Mouse (Mus musculus) CH12.LX (cell line): ENCODE data around the gene Casq2. TPM values are rescaled to one million over a fixed set of nuclear protein-coding genes. Genes with fewer than 3 reads are reported as not detected.

Experiments used
- DNase-seq: peaks from one replicate; pipeline ENCODE4 v3.0.0-alpha.2; 2013; ENCODE audit errors: extremely low read depth
- H3K27ac ChIP-seq: 2 replicates; pipeline ENCODE4 v1.5.1; 2012; ENCODE audit warnings: low read depth, mild to moderate bottlenecking, control low read depth, moderate library complexity; ENCODE audit not compliant: insufficient read depth
- H3K27me3 ChIP-seq: replicated peaks from 2 replicates; pipeline ENCODE3; 2012; ENCODE audit warnings: inconsistent platforms
- H3K36me3 ChIP-seq, 2 experiments: replicated peaks in 1 of 2; 2 replicates each; pipeline versions ENCODE3 to v1.6.1; 2012; ENCODE audit warnings: inconsistent platforms in 1 of 2, low read length in 1 of 2, mild to moderate bottlenecking in 1 of 2, mixed read lengths in 1 of 2, moderate library complexity in 1 of 2; ENCODE audit not compliant: control insufficient read depth in 1 of 2, insufficient read depth in 1 of 2
- H3K4me1 ChIP-seq, 2 experiments: 2 replicates each; pipeline ENCODE4 v1.6.1; 2012; ENCODE audit warnings: inconsistent platforms in 1 of 2, moderate library complexity in 1 of 2; ENCODE audit not compliant: insufficient read depth in 2 of 2, control insufficient read depth in 1 of 2
- H3K4me2 ChIP-seq: 2 replicates; pipeline ENCODE4 v1.6.1; 2012; ENCODE audit warnings: low read depth, mild to moderate bottlenecking, control low read depth; ENCODE audit not compliant: poor library complexity, insufficient read depth, severe bottlenecking
- H3K4me3 ChIP-seq, 3 experiments: fragments of 150-350 bp in 1 of 3; sonication (generic) in 1 of 3; replicated peaks in 1 of 3; 2 replicates each; pipeline versions ENCODE3 to v1.5.1; 2011 to 2012; ENCODE audit warnings: low read depth in 2 of 3, low read length in 2 of 3, mild to moderate bottlenecking in 2 of 3, moderate library complexity in 2 of 3, control low read depth in 1 of 3, improper control_type of control experiment in 1 of 3, inconsistent platforms in 1 of 3, mixed read lengths in 1 of 3; ENCODE audit not compliant: poor library complexity in 1 of 3
- H3K79me2 ChIP-seq: replicated peaks from 2 replicates; pipeline ENCODE4 v1.6.1; 2012; ENCODE audit warnings: mild to moderate bottlenecking, moderate library complexity; ENCODE audit not compliant: control insufficient read depth, poor library complexity, insufficient read depth, severe bottlenecking; ENCODE audit errors: extremely low read depth
- H3K9ac ChIP-seq: 2 replicates; pipeline ENCODE4 v1.6.1; 2012; ENCODE audit warnings: low read depth, mild to moderate bottlenecking, control low read depth, moderate library complexity; ENCODE audit not compliant: insufficient read depth
- H3K9me3 ChIP-seq: replicated peaks from 2 replicates; pipeline ENCODE3; 2012; ENCODE audit warnings: low read length, inconsistent platforms, mixed read lengths
- CHD1 ChIP-seq: IDR thresholded peaks from 2 replicates; pipeline ENCODE4 v1.6.1; 2012; ENCODE audit warnings: low read depth, low read length, improper control_type of control experiment, inconsistent platforms
- EP300 ChIP-seq: IDR thresholded peaks from 2 replicates; pipeline ENCODE4 v1.6.1; 2011; ENCODE audit warnings: low read length, improper control_type of control experiment
- HCFC1 ChIP-seq: IDR thresholded peaks from 2 replicates; pipeline ENCODE4 v1.6.1; 2012; ENCODE audit warnings: low read depth, mild to moderate bottlenecking, inconsistent platforms, low read length, improper control_type of control experiment
- JUN ChIP-seq: IDR thresholded peaks from 2 replicates; pipeline ENCODE4 v1.6.1; 2011; ENCODE audit warnings: low read depth, mild to moderate bottlenecking, low read length, improper control_type of control experiment, moderate library complexity; ENCODE audit not compliant: insufficient read depth
- KAT2A ChIP-seq: IDR thresholded peaks from 2 replicates; pipeline ENCODE4 v1.6.1; 2012; ENCODE audit warnings: low read length, improper control_type of control experiment, inconsistent platforms; ENCODE audit not compliant: insufficient replicate concordance
- MAFK ChIP-seq: IDR thresholded peaks from 2 replicates; pipeline ENCODE4 v1.6.1; 2011; ENCODE audit warnings: low read length, improper control_type of control experiment; ENCODE audit not compliant: insufficient replicate concordance
- MAZ ChIP-seq: IDR thresholded peaks from 2 replicates; pipeline ENCODE4 v1.6.1; 2012; ENCODE audit warnings: low read depth, mild to moderate bottlenecking, inconsistent platforms, low read length, improper control_type of control experiment, moderate library complexity
- MYC ChIP-seq: IDR thresholded peaks from 2 replicates; pipeline ENCODE4 v1.6.1; 2011; ENCODE audit warnings: low read depth, mild to moderate bottlenecking, improper control_type of control experiment, low read length
- PAX5 ChIP-seq: IDR thresholded peaks from 2 replicates; pipeline ENCODE4 v1.6.1; 2012; ENCODE audit warnings: low read length, inconsistent platforms, mixed read lengths
- POLR2AphosphoS2 ChIP-seq: IDR thresholded peaks from 2 replicates; pipeline ENCODE4 v1.6.1; 2011; ENCODE audit warnings: low read depth, low read length, improper control_type of control experiment
- SMC3 ChIP-seq: IDR thresholded peaks from 2 replicates; pipeline ENCODE4 v1.6.1; 2011; ENCODE audit warnings: low read depth, low read length, improper control_type of control experiment
- USF2 ChIP-seq: conservative IDR thresholded peaks from 2 replicates; pipeline ENCODE4 v1.6.1; 2011; ENCODE audit warnings: low read depth, low read length, improper control_type of control experiment
- ZC3H11A ChIP-seq: IDR thresholded peaks from 2 replicates; pipeline ENCODE4 v1.6.1; 2012; ENCODE audit warnings: low read depth, mild to moderate bottlenecking, inconsistent platforms, low read length, improper control_type of control experiment
- ZMIZ1 ChIP-seq: IDR thresholded peaks from 2 replicates; pipeline ENCODE4 v1.6.1; 2012; ENCODE audit warnings: low read depth, mild to moderate bottlenecking, inconsistent platforms, low read length, improper control_type of control experiment
- dilution Hi-C: fragments of 300-500 bp; cut with MboI; formaldehyde crosslinking; loops from 2 replicates; pipeline ENCODE4 v1.14.3; 2020; ENCODE audit warnings: low sequenced_read_pairs; ENCODE audit not compliant: extremely low pct_unique_long_range_greater_than_20kb, extremely low pct_ligation_motif_present
- in situ Hi-C: fragments of 300-500 bp; cut with MboI; formaldehyde crosslinking; loops from 3 replicates; pipeline ENCODE4 v1.14.3; 2019; ENCODE audit warnings: low sequenced_read_pairs, low pct_ligation_motif_present, low pct_unique_long_range_greater_than_20kb, mixed read lengths
- polyA plus RNA-seq: library from polyadenylated mRNA; unstranded; fragments of >175 nt; gene quantifications from 2 replicates; pipeline ENCODE4 v1.2.1, GENCODE M21; 2012; ENCODE audit warnings: low read depth; ENCODE audit not compliant: insufficient read length
- total RNA-seq, 2 experiments: library from RNA; depleted of rRNA; stranded (reverse); fragments of 300-350 nt in 1 of 2; fragments of >200 nt in 1 of 2; gene quantifications; 2 replicates each; pipeline ENCODE4 v1.2.3; 2012 to 2014

Gene Casq2
- total and polyA plus RNA-seq, 3 experiments, result not detected

GRCm38 (mm10) chr3:102138899-102139298, 52.7 kb downstream of the Casq2 start:
- H3K4me3 ChIP-seq, result no peak overlapping the region
- dilution Hi-C loops, result no loop called here
- H3K27ac ChIP-seq, result no peak overlapping the region
- DNase-seq, result no peak
- in situ Hi-C loops, result no loop called here
- no peak overlapping the region for H3K9ac ChIP-seq
- no peaks in the 10 kb centered on the region for H3K4me1 ChIP-seq
- H3K4me2 ChIP-seq, result no peak overlapping the region
- H3K36me3 ChIP-seq, result no peaks in the 10 kb centered on the region
- no peak for TF ChIP-seq ZC3H11A
- no peak for TF ChIP-seq SMC3
- no peak for TF ChIP-seq KAT2A
- no peak for TF ChIP-seq MAFK
- no peak for TF ChIP-seq CHD1
- TF ChIP-seq, all 38 proteins: peak for 0
- no peaks in the 10 kb centered on the region for H3K9me3 ChIP-seq
- no peaks in the 10 kb centered on the region for H3K79me2 ChIP-seq
- H3K27me3 ChIP-seq, result no peaks in the 10 kb centered on the region

- Histone ChIP-seq H3K79me2 (no peaks in the 10 kb centered on the region), H3K4me2 (no peak overlapping the region), H3K4me1 (no peaks in the 10 kb centered on the region), H3K27ac (no peak overlapping the region), H3K4me3 (no peak overlapping the region), H3K9ac (no peak overlapping the region), H3K9me3 (no peaks in the 10 kb centered on the region), H3K27me3 (no peaks in the 10 kb centered on the region), H3K36me3 (no peaks in the 10 kb centered on the region)
- dilution Hi-C loops (no loop called here), in situ Hi-C loops (no loop called here)
- DNase-seq, result no peak
- TF ChIP-seq USF2, result no peak
- no peak for TF ChIP-seq POLR2AphosphoS2
Measured at GRCm38 (mm10) chr3:102140606-102141005, 54.4 kb downstream of the Casq2 start.

- Histone ChIP-seq H3K9ac (no peak overlapping the region), H3K27me3 (no peaks in the 10 kb centered on the region), H3K9me3 (no peaks in the 10 kb centered on the region), H3K79me2 (no peaks in the 10 kb centered on the region), H3K4me1 (no peaks in the 10 kb centered on the region), H3K36me3 (no peaks in the 10 kb centered on the region), H3K27ac (no peak overlapping the region), H3K4me2 (no peak overlapping the region), H3K4me3 (no peak overlapping the region)
- dilution Hi-C loops (no loop called here), in situ Hi-C loops (no loop called here)
- TF ChIP-seq PAX5 (no peak), MAZ (no peak), HCFC1 (no peak), EP300 (no peak), MYC (no peak), JUN (no peak), KAT2A (no peak), ZMIZ1 (no peak), MAFK (no peak)
- DNase-seq, result no peak
Measured at GRCm38 (mm10) chr3:102141451-102141850, 55.2 kb downstream of the Casq2 start.
